Mouse (Mus musculus) granulocyte monocyte progenitor cell, adult 5-6 weeks (primary cell): ENCODE results near the gene Atp1b3. TPM values are rescaled to one million over a fixed set of nuclear protein-coding genes. Genes with fewer than 3 reads are reported as not detected.
A peak's percentile ranks its signal among the peaks of the same experiment; 100 is the strongest.
"Not testable (repeated sequence)": the region's sequence is repeated elsewhere in the genome, so short reads cannot be mapped to it uniquely, and the experiment has no call there.

Experiments
- ATAC-seq: replicated peaks from 2 replicates; pipeline ENCODE4 v1.8.0; 2016; ENCODE audit warnings: mild to moderate bottlenecking, moderate TSS enrichment, inconsistent platforms; ENCODE audit not compliant: poor library complexity, severe bottlenecking
- total RNA-seq, 2 experiments: library from RNA; stranded (forward) in 1 of 2; stranded (reverse) in 1 of 2; fragments of 200-712, 200-1000 nt in 1 of 2; fragments of >200 nt in 1 of 2; fragmentation: Nextera tagmentation in 1 of 2; gene quantifications; 2 replicates each; pipeline ENCODE4 v1.2.3; 2014 to 2017

Atp1b3 gene
- total RNA-seq (2014; fragmentation: Nextera tagmentation) (124 and 164 TPM in 2 replicates), total RNA-seq (2017) (125 and 147 TPM in 2 replicates)

- ATAC-seq = peak; percentile 89
Observed at GRCm38 (mm10) chr9:96364141-96364838, at the start of gene Atp1b3. TSS of gene Atp1b3 (minus strand) at chr9:96364442.

DNA sequence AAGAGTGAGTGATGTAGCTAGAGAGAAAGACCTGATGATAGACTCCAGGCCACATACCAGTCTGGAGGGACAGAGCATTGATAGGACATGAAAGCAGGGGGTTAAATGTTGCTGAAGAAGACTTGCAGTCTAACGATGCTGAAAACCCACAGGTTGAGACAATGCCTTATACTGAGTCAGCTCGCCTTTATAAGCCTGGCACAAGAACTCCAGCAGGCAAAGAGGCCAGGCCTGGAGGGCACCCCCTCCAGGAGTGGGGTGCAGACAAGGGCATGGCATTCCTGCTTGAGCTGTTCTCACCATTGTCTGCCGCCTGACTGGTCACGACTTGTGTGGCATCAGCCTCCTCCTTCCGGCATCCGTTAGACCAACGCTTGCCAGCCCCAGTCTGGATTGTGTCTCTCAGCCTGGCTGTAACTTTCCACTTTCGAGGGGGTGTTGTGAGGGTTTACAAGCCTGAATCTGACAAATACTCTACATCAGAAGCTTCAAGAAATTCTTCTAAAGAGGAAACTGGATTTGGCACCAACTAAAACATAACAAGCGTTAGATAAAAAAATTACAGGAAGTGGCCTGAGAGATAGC, 48.7 kb upstream of the Atp1b3 start:
- no peak for ATAC-seq

GRCm38 (mm10) chr9:96404312-96404711, 40.1 kb upstream of the Atp1b3 start:
- no peak for ATAC-seq

- not testable (repeated sequence) for ATAC-seq
Observed at GRCm38 (mm10) chr9:96399916-96400315, 35.7 kb upstream of the Atp1b3 start.

DNA sequence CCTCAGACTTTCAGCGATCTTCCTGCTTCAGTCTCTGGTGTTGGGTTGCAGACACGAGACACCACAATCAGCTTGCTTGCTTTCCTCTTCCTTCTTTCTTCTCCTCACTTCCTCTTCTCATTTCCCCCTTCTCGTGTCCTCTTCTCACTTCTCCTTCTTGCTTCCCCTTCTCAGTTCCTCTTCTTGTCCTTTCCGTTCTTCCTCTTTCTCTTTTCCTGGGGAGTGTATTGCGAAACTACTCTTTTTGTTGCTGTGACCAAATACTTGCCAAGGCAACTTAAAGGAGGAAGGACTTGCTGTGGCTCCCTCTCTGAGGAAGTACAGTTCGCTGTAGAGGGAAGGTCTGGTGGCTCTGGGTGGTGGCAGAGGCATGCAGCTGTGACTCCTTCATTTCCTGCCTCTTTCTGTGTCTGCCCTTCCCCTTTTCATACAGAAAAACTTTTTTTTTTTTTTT, 35.2 kb upstream of the Atp1b3 start:
- ATAC-seq = peak; percentile 90

GRCm38 (mm10) chr9:96398614-96399013, 34.4 kb upstream of the Atp1b3 start:
- no peak for ATAC-seq

- ATAC-seq = no peak
Observed at GRCm38 (mm10) chr9:96398165-96398564, 33.9 kb upstream of the Atp1b3 start.

DNA sequence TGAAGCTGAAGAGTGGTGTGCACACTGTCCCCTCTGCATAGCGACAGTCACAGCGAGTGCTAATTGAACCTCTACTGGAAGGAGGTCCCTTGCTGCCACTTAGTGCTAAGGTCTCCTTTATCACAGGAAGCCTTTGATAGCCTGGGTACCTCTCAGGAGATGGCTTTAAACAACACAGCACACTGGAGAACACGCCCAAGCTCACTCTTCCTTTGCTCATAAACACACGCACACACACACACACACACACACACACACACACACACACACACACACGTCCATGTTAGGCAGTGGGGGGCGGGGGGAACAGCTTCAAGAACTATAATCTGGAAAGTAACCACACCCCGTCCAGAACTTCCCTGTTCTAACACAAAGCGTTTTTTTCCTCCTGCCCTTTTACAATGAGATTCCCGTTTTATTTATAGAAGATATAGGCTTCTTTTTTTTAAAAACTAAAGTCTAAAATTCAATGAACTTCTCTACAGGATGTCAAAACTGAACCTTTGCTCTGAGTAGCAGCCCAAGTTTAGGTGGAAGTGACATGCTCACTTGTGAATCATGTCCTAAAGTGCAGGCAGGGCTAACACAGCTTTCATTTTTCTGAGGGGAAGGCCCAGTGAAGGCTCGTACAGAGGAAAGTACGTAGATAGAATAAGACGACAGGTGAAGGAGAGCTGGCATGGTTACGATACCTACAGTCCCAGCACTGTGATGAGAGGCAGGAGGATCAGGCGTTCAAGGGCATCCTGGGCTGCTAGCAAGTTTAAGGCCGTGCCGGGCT, 30.9 kb upstream of the Atp1b3 start:
- ATAC-seq = peak; percentile 10

GRCm38 (mm10) chr9:96393731-96394235, 29.5 kb upstream of the Atp1b3 start:
- ATAC-seq = no peak

DNA sequence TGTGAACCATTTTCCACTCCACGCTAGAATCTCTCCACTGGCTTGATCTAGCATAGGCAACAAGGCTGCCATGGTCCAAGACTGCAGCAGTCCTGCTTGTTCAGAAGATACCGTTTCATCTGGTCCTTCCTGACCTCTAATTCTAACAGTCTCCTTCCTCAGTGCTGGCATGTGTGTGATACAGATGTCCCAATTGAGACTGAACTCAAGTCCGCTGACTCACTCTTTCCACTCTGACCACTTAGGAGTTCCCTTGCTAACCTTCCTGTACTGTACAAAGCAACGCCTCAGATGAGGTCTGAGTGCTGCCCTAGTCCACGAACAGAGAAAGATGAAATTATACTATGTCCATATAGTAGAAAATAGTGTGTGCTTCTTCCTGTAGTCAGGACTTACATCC, 28.9 kb upstream of the Atp1b3 start:
- peak; percentile 53 for ATAC-seq

GRCm38 (mm10) chr9:96391921-96392320, 27.7 kb upstream of the Atp1b3 start:
- ATAC-seq = peak; percentile 81

GRCm38 (mm10) chr9:96383714-96384487, 19.7 kb upstream of the Atp1b3 start:
- no peak for ATAC-seq

- ATAC-seq = no peak
Observed at GRCm38 (mm10) chr9:96382756-96383155, 18.5 kb upstream of the Atp1b3 start.

DNA sequence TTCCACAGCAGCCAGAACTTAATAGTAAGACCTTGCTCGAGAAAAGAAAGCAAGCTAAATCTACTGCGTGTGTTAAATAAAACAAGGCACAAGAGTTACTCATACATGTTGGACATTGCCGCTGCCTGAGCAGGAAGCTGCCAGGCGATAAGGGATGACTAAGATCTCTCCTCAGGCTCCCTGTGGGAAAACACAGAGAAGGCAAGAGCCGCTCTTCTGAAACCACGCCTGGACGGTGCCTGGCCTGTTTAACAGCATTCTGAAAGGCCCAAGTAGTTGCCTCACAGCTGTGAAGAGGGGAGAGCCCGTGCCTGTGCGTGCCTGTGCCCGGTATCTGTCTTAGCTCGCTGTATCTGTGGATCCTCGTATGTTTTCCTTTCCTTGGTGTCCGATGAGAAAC, 17.2 kb upstream of the Atp1b3 start:
- peak; percentile 21; the same call in 1 of the 2 replicates for ATAC-seq

DNA sequence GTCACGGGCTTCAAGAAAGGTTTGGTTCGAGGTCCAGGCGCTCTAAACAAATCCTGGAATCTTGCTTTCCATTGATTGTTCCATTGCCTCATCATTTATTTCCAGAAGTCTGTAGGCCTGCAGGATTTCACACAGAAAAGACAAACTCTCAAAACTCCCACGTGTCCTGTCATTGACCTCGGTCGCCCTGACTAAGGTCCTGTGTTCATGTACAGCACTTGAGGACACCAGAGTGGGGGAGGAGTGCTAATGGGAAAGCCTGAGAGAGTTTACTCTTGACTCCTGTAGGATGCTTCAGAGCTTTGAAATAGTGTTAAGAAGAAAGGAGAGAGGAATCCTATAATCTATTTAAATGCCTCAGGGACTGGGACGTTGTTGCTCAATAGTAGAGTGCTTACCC, 15.3 kb upstream of the Atp1b3 start:
- no peak for ATAC-seq

DNA sequence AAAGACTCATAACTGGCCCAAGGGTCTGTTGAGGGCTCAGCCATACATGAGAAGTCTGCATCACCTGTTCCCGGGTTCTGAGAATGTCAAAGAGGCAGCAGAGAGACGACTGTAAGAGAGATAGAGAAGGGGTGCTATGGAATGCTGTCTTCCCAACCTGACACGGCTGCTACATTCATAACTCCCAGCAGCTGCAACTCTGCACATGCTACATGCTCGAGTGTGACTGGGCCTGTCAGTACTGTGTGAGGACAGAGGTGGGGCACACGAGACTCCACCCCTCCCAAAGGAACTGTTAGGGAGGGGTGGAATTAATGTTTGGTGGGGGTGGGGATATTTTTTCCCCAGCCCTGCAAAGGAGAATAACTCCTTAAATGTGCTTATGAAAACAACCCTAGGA, 14.5 kb upstream of the Atp1b3 start:
- no peak for ATAC-seq

- ATAC-seq = no peak
Observed at GRCm38 (mm10) chr9:96377096-96377495, 12.9 kb upstream of the Atp1b3 start.

- ATAC-seq = peak; percentile 96
Observed at GRCm38 (mm10) chr9:96375819-96376218, 11.6 kb upstream of the Atp1b3 start.

GRCm38 (mm10) chr9:96371075-96371474, 6.8 kb upstream of the Atp1b3 start:
- no peak for ATAC-seq
